28 mouse cellular contexts compared by ENCODE assay signal in genomic region chr6:125609025-125609424, GRCm38 (mm10).
DNase-seq lines count a peak whose midpoint lies in the region; ATAC-seq and TF ChIP-seq lines count a peak whose summit lies in the region.
"Had no signal": no experiment of that assay in that cellular context is flagged by ENCODE, and none has a peak within 500 bp of the region (broad histone marks: within the 10 kb centered on the region; RNA-seq: fewer than 3 reads in every experiment).

No protein-coding gene starts in this region.

- H3K27ac ChIP-seq in hindbrain, postnatal 0 days, result no peak overlapping the region
- H3K27ac ChIP-seq in hindbrain, embryonic 13.5 days, result no peak overlapping the region
- no peak overlapping the region for H3K27ac ChIP-seq in liver, embryonic 14.5 days
- H3K27ac ChIP-seq in liver, embryonic 12.5 days, result no peak overlapping the region
- H3K27ac ChIP-seq: embryonic facial prominence, embryonic 12.5 days; gastrocnemius, adult 2 months; hindbrain, embryonic 12.5 days; left cerebral cortex, adult 2 months; limb, embryonic 13.5 days; liver, embryonic 13.5 days; macrophage; midbrain, embryonic 13.5 days had no signal

- no peak for DNase-seq in hindbrain, postnatal 0 days (ENCODE audit: low spot score)
- no peak for DNase-seq in liver, embryonic 14.5 days (ENCODE audit: low read depth in 3 of 3, low spot score in 3 of 3)
- DNase-seq in thymus, postnatal 4 days, result peak; percentile 20
- DNase-seq in thymus, adult 18-20 months, result no peak
- DNase-seq in adrenal gland, postnatal 4 days (ENCODE audit: low spot score in 2 of 2), result no peak
- no peak for DNase-seq in left cerebral cortex, postnatal 10 days (ENCODE audit: extremely low spot score in 1 of 2, low spot score in 2 of 2)
- DNase-seq: adrenal gland, postnatal 10 days; cerebellum, adult 11 months; cerebellum, adult 9-10 months; cerebellum, postnatal 36 days; gastrocnemius, adult 2 months; gastrocnemius, postnatal 36 days; heart, adult 18-20 months; heart, postnatal 36 days; kidney, adult 18-20 months; kidney, postnatal 10 days; liver, embryonic 13.5 days; right cerebral cortex, postnatal 25 days had no signal

- no peaks in the 10 kb centered on the region for H3K36me3 ChIP-seq in hindbrain, postnatal 0 days (ENCODE audit: insufficient read depth, low read length)
- no peaks in the 10 kb centered on the region for H3K36me3 ChIP-seq in hindbrain, embryonic 13.5 days
- no peaks in the 10 kb centered on the region for H3K36me3 ChIP-seq in liver, embryonic 14.5 days (replicated peaks; ENCODE audit: control insufficient read depth, insufficient read depth, low read depth)
- no peaks in the 10 kb centered on the region for H3K36me3 ChIP-seq in liver, embryonic 12.5 days
- H3K36me3 ChIP-seq: embryonic facial prominence, embryonic 12.5 days; hindbrain, embryonic 12.5 days; limb, embryonic 13.5 days; liver, embryonic 13.5 days; midbrain, embryonic 13.5 days had no signal

- WGBS in hindbrain, postnatal 0 days, result 71% methylated on average over 6 of the region's 6 CpGs
- WGBS in hindbrain, embryonic 13.5 days, result 71% methylated on average over 6 of the region's 6 CpGs
- WGBS in liver, embryonic 14.5 days (ENCODE audit: insufficient replicate concordance), result 59% methylated on average over 6 of the region's 6 CpGs
- 62% methylated on average over 6 of the region's 6 CpGs for WGBS in liver, embryonic 12.5 days (ENCODE audit: insufficient replicate concordance)

- intact Hi-C loops in left cerebral cortex, postnatal 10 days (cut with DNase I), result loop anchor here (10.0 kb wide), 1 partner anchor 334 kb away; no protein-coding TSS in a partner anchor

- H3K4me3 ChIP-seq in hindbrain, postnatal 0 days (ENCODE audit: low read length), result no peak overlapping the region
- no peak overlapping the region for H3K4me3 ChIP-seq in hindbrain, embryonic 13.5 days
- no peak overlapping the region for H3K4me3 ChIP-seq in liver, embryonic 14.5 days (ENCODE audit: insufficient read depth in 1 of 2, low read depth in 2 of 2, low read length in 2 of 2)
- no peak overlapping the region for H3K4me3 ChIP-seq in liver, embryonic 12.5 days
- H3K4me3 ChIP-seq: embryonic facial prominence, embryonic 12.5 days; gastrocnemius, adult 2 months; hindbrain, embryonic 12.5 days; left cerebral cortex, adult 2 months; limb, embryonic 13.5 days; liver, embryonic 13.5 days; midbrain, embryonic 13.5 days had no signal

- no peak overlapping the region for H3K4me2 ChIP-seq in hindbrain, postnatal 0 days (ENCODE audit: low read depth, low read length)
- H3K4me2 ChIP-seq in hindbrain, embryonic 13.5 days, result no peak overlapping the region
- H3K4me2 ChIP-seq in liver, embryonic 14.5 days (ENCODE audit: low read depth), result no peak overlapping the region
- no peak overlapping the region for H3K4me2 ChIP-seq in liver, embryonic 12.5 days
- H3K4me2 ChIP-seq: embryonic facial prominence, embryonic 12.5 days; heart, embryonic 11.5 days; hindbrain, embryonic 12.5 days; limb, embryonic 13.5 days; liver, embryonic 13.5 days; midbrain, embryonic 13.5 days had no signal

- no peaks in the 10 kb centered on the region for H3K9me3 ChIP-seq in hindbrain, postnatal 0 days (ENCODE audit: low read length)
- no peaks in the 10 kb centered on the region for H3K9me3 ChIP-seq in hindbrain, embryonic 13.5 days
- H3K9me3 ChIP-seq in liver, embryonic 14.5 days (ENCODE audit: control insufficient read depth, low read length), result no peaks in the 10 kb centered on the region
- no peaks in the 10 kb centered on the region for H3K9me3 ChIP-seq in liver, embryonic 12.5 days (replicated peaks)
- H3K9me3 ChIP-seq: embryonic facial prominence, embryonic 12.5 days; hindbrain, embryonic 12.5 days; limb, embryonic 13.5 days; liver, embryonic 13.5 days; midbrain, embryonic 13.5 days had no signal

- H3K9ac ChIP-seq in hindbrain, postnatal 0 days (replicated peaks; ENCODE audit: low read length), result no peak overlapping the region
- no peak overlapping the region for H3K9ac ChIP-seq in hindbrain, embryonic 13.5 days
- H3K9ac ChIP-seq in liver, embryonic 14.5 days (replicated peaks), result no peak overlapping the region
- no peak overlapping the region for H3K9ac ChIP-seq in liver, embryonic 12.5 days
- H3K9ac ChIP-seq: embryonic facial prominence, embryonic 12.5 days; hindbrain, embryonic 12.5 days; limb, embryonic 13.5 days; liver, embryonic 13.5 days; midbrain, embryonic 13.5 days had no signal

- 0 out of 2 replicates have a peak, but pooled peaks have one; percentile 9 for TF ChIP-seq CTCF in hindbrain, postnatal 0 days (IDR thresholded peaks at IDR 0.05; ENCODE audit: low read depth)
- TF ChIP-seq CTCF in liver, embryonic 14.5 days (IDR thresholded peaks at IDR 0.05; ENCODE audit: low read depth), result peak; percentile 52

- ATAC-seq in hindbrain, postnatal 0 days, result no peak
- no peak for ATAC-seq in hindbrain, embryonic 13.5 days (ENCODE audit: low FRiP score)
- no peak for ATAC-seq in liver, embryonic 14.5 days (ENCODE audit: insufficient read depth)
- ATAC-seq in liver, embryonic 12.5 days, result no peak
- ATAC-seq: forebrain, embryonic 16.5 days; midbrain, embryonic 13.5 days had no signal

- no peaks in the 10 kb centered on the region for H3K4me1 ChIP-seq in hindbrain, postnatal 0 days (ENCODE audit: insufficient read depth, low read length)
- H3K4me1 ChIP-seq in hindbrain, embryonic 13.5 days (replicated peaks), result no peaks in the 10 kb centered on the region
- no peaks in the 10 kb centered on the region; a peak in 1 of 4 replicates for H3K4me1 ChIP-seq in liver, embryonic 14.5 days (replicated peaks; ENCODE audit: control insufficient read depth in 2 of 2, insufficient read depth in 2 of 2, low read length in 1 of 2)
- no peaks in the 10 kb centered on the region for H3K4me1 ChIP-seq in liver, embryonic 12.5 days

- TF ChIP-seq EP300 in liver, embryonic 14.5 days (IDR thresholded peaks at IDR 0.05; ENCODE audit: low read depth), result no peak

- no peaks in the 10 kb centered on the region for H3K27me3 ChIP-seq in hindbrain, postnatal 0 days (ENCODE audit: insufficient read depth, low read length)
- 0 out of 2 replicates have a peak, but pooled peaks cover 12% of the 10 kb centered on the region for H3K27me3 ChIP-seq in hindbrain, embryonic 13.5 days
- no peaks in the 10 kb centered on the region for H3K27me3 ChIP-seq in liver, embryonic 14.5 days (ENCODE audit: control insufficient read depth, insufficient read depth, low read length)
- peaks cover 12% of the 10 kb centered on the region for H3K27me3 ChIP-seq in liver, embryonic 12.5 days (replicated peaks)
- H3K27me3 ChIP-seq: embryonic facial prominence, embryonic 12.5 days had no signal
